8 mouse cellular contexts compared by ENCODE assay signal in genomic region chr4:97777706-97778176, GRCm38 (mm10). TPM values are rescaled to one million over a fixed set of nuclear protein-coding genes. Genes with fewer than 3 reads are reported as not detected.
DNase-seq lines count a peak whose midpoint lies in the region; ATAC-seq and TF ChIP-seq lines count a peak whose summit lies in the region.

Gene E130114P18Rik, minus strand, starts transcription at chr4:97778078.

- peak within 1 kb of the TSS; percentile 98 for H3K27ac ChIP-seq in layer of hippocampus, adult 2 months
- H3K27ac ChIP-seq in limb, embryonic 15.5 days: peak within 1 kb of the TSS; percentile 98
- peak within 1 kb of the TSS; percentile 87 for H3K27ac ChIP-seq in midbrain, embryonic 12.5 days (replicated peaks)

- peaks cover 15% of the 10 kb centered on the region for H3K4me1 ChIP-seq in limb, embryonic 15.5 days
- peaks cover 40% of the 10 kb centered on the region for H3K4me1 ChIP-seq in midbrain, embryonic 12.5 days

- ATAC-seq in inflammation-experienced regulatory T-cells, adult 6 months: peak; percentile 21
- peak; percentile 65 for ATAC-seq in limb, embryonic 15.5 days (ENCODE audit: insufficient number of reproducible peaks, low FRiP score, low TSS enrichment, low read depth)
- peak; percentile 64 for ATAC-seq in midbrain, embryonic 12.5 days (ENCODE audit: low FRiP score, low read depth)

- under 1% methylated on average over 37 of the region's 37 CpGs for WGBS in limb, embryonic 15.5 days
- WGBS in midbrain, embryonic 12.5 days: under 1% methylated on average over 37 of the region's 37 CpGs

- H3K4me2 ChIP-seq in limb, embryonic 15.5 days: peak within 1 kb of the TSS; percentile 66
- peak within 1 kb of the TSS; percentile 87 for H3K4me2 ChIP-seq in midbrain, embryonic 12.5 days (replicated peaks)

- peaks cover 2% of the 10 kb centered on the region; the same call in 1 of the 2 replicates for H3K36me3 ChIP-seq in limb, embryonic 15.5 days
- H3K36me3 ChIP-seq in midbrain, embryonic 12.5 days: peaks cover under 1% of the 10 kb centered on the region; the same call in 1 of the 2 replicates

- peak within 1 kb of the TSS; percentile 79 for H3K4me3 ChIP-seq in layer of hippocampus, adult 2 months
- H3K4me3 ChIP-seq in limb, embryonic 15.5 days: peak within 1 kb of the TSS; percentile 84
- peak within 1 kb of the TSS; percentile 91 for H3K4me3 ChIP-seq in midbrain, embryonic 12.5 days

- peak within 1 kb of the TSS; percentile 96 for H3K9ac ChIP-seq in limb, embryonic 15.5 days
- peak within 1 kb of the TSS; percentile 94 for H3K9ac ChIP-seq in midbrain, embryonic 12.5 days (replicated peaks)

- DNase-seq in layer of hippocampus, adult 2 months (ENCODE audit: low spot score in 2 of 2): peak in 1 of 2 experiments; percentile 50
- DNase-seq in layer of hippocampus, adult 11-12 months (ENCODE audit: low spot score): no peak
- peak; percentile 86 for DNase-seq in embryo, embryonic 11 days
- DNase-seq in gastrocnemius, postnatal 36 days: peak; percentile 41 to 60
- DNase-seq in spleen, postnatal 10 days (ENCODE audit: low spot score in 2 of 2): peak; percentile 50 to 62

- no peak for TF ChIP-seq CTCF in layer of hippocampus, adult 2 months (conservative IDR thresholded peaks at IDR 0.05)

- no peaks in the 10 kb centered on the region for H3K27me3 ChIP-seq in limb, embryonic 15.5 days
- peaks cover 67% of the 10 kb centered on the region for H3K27me3 ChIP-seq in midbrain, embryonic 12.5 days

- H3K9me3 ChIP-seq in limb, embryonic 15.5 days: no peaks in the 10 kb centered on the region
- no peaks in the 10 kb centered on the region for H3K9me3 ChIP-seq in midbrain, embryonic 12.5 days

- intact Hi-C loops in gastrocnemius, postnatal 36 days (cut with DNase I): loop anchor here (2.0 to 10.0 kb wide), 4 partner anchors 27 to 225 kb away; no protein-coding TSS in a partner anchor

RNA-seq across cellular contexts. Expression of gene E130114P18Rik, which starts in this region (rescaled TPM):
- 1 to 10 TPM; 7.1 to 7.9 TPM for total RNA-seq in layer of hippocampus, adult 2 months (2021)
- total RNA-seq in gastrocnemius, postnatal 36 days (2021): under 1 TPM in 1 of 2 experiments, not detected in 1; 0.26 TPM
- not detected for polyA plus RNA-seq in inflammation-experienced regulatory T-cells, adult 6 months (2017; shearing (Covaris generic))
- polyA plus RNA-seq in limb, embryonic 15.5 days (2015; fragmentation: Nextera tagmentation; extraction: Ambion mirVana): 3.0 and 3.5 TPM in 2 replicates
- polyA plus RNA-seq in midbrain, embryonic 12.5 days (2016; fragmentation: Nextera tagmentation; extraction: Ambion mirVana): 11.5 and 16.5 TPM in 2 replicates

Comparison
In these comparisons a context has a peak if more than half of its experiments do, and no peak if none do; other contexts are left out.
1. RNA of gene E130114P18Rik (total RNA-seq): 7.1 to 7.9 TPM in layer of hippocampus, adult 2 months; 0.26 TPM in gastrocnemius, postnatal 36 days; every median in the first group is over 4 times any median in the second.
2. Peak in DNase-seq in gastrocnemius, postnatal 36 days; RNA of the gene not detected or under 1 TPM.
3. Peak in ATAC-seq in inflammation-experienced regulatory T-cells, adult 6 months; RNA of the gene not detected or under 1 TPM.
4. Peak in every context shown above with its lines, with median percentiles within 50 percentile points of each other: H3K27ac ChIP-seq, H3K4me3 ChIP-seq and ATAC-seq.